Mouse (Mus musculus) megakaryocyte, embryonic 14.5 days (primary cell): ENCODE data around the gene Lrch1. TPM values are rescaled to one million over a fixed set of nuclear protein-coding genes. Genes with fewer than 3 reads are reported as not detected.

Source experiments
- H3K27me3 ChIP-seq: replicated peaks from 2 replicates; pipeline ENCODE3; 2012; ENCODE audit warnings: inconsistent platforms
- H3K36me3 ChIP-seq: replicated peaks from 2 replicates; pipeline ENCODE3; 2012; ENCODE audit warnings: low read length, inconsistent platforms, mixed read lengths
- H3K4me1 ChIP-seq: 2 replicates; pipeline ENCODE4 v1.6.1; 2012; ENCODE audit warnings: inconsistent platforms
- H3K4me3 ChIP-seq: replicated peaks from 2 replicates; pipeline ENCODE3; 2012; ENCODE audit warnings: moderate library complexity, mild to moderate bottlenecking, inconsistent platforms
- H3K9me3 ChIP-seq: 2 replicates; pipeline ENCODE4 v1.6.1; 2012; ENCODE audit warnings: inconsistent platforms
- FLI1 ChIP-seq: IDR thresholded peaks from 2 replicates; pipeline ENCODE4 v1.6.1; 2012; ENCODE audit warnings: low read length, inconsistent platforms, mixed read lengths
- GATA1 ChIP-seq: IDR thresholded peaks from 3 replicates; pipeline ENCODE4 v1.6.1; 2012; ENCODE audit warnings: mixed read lengths, low read length, inconsistent platforms, borderline replicate concordance
- polyA plus RNA-seq: library from polyadenylated mRNA; stranded (reverse); fragments of >175 nt; gene quantifications from 2 replicates; pipeline ENCODE4 v1.2.3, GENCODE M21; 2012; ENCODE audit warnings: low replicate concordance; ENCODE audit not compliant: insufficient read depth

The Lrch1 gene
- polyA plus RNA-seq, 1 experiment = 1.9 TPM

DNA sequence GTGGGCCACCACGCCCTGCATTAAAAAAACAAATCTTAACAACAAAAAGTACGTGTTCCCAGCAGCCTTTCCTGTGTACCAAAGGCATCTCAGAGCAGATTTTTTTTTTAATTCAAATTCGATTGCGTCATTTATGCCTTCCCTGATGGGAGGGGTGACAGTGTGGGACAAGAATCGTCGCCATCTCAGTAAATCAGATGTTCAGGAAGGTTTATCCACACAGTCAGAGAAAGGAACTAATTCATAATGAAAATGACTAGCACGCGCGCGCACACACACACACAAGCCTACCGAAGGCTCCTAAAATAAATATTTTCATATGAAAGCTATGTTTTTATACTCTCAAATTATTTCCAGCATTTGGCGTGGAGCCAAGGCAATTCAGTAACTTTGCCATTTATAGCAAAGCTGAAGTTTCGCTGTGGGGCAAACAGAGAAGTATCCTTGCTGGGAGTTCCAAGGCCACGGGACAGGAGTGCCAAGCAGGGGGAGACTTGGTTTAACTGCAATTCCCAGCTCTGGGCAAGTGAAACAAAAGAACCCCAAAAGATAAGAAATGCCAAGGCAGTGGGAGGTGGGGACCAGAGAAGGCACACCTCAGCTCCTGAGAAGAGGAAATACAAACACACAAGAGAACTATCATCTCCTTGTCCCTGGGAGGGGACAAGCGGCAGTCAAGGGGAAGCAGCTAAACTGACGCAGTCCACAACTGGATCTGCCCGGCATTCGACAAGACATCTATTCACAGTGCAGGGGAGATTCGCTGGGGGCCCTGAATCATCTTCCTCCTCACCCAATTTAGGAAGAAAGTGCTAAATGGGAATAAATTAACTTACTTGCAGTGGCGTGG, 34.1 kb downstream of the Lrch1 start:
- Histone ChIP-seq H3K9me3 (no peaks in the 10 kb centered on the region), H3K36me3 (no peaks in the 10 kb centered on the region), H3K4me3 (no peak overlapping the region), H3K4me1 (peaks cover 28% of the 10 kb centered on the region), H3K27me3 (no peaks in the 10 kb centered on the region)
- no peak for TF ChIP-seq GATA1

DNA sequence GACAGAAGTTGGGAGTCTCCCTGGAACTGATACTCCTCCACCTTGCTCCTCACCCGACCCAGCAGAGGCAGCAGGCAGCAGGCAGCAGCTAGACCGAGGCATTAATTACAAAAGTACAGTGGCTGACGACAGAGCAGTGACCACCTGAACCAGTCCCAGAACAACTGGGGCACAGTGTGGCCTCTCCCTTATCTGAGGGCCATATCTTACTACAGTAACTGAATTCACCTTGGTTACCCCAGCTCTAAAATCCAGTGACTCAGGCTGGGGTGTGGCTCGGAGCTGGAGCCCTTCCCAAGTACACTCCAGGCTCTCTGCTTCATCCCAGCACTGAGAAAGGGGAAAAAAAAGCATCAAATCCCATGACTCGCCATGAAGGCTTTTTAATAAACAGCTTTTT, 37.3 kb downstream of the Lrch1 start:
- no peak overlapping the region for H3K4me3 ChIP-seq
- H3K4me1 ChIP-seq = peaks cover 30% of the 10 kb centered on the region
- H3K27me3 ChIP-seq = no peaks in the 10 kb centered on the region
- no peaks in the 10 kb centered on the region for H3K9me3 ChIP-seq
- no peaks in the 10 kb centered on the region for H3K36me3 ChIP-seq
- no peak for TF ChIP-seq GATA1
- no peak for TF ChIP-seq FLI1

DNA sequence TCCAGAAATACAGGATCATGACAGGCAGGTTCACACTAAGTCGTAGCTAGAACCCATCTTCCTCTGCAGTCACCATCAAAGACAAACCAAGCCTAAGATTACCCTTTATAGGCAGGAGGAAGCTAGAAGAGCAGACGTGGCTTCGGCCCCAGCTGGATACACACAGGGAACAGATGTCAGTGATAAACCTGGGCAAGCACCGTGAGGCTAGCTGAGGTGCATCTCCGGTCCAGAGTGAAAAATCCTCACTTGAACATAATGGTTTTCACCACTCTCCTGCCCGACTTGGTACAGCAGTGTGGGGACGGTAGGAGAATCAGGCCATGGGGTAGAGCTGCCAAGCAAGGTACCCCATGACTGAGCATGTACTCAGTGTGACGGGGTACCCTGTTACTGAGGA, 38.7 kb downstream of the Lrch1 start:
- Histone ChIP-seq H3K27me3 (no peaks in the 10 kb centered on the region), H3K4me3 (peak overlapping the region; percentile 46), H3K9me3 (no peaks in the 10 kb centered on the region), H3K36me3 (no peaks in the 10 kb centered on the region), H3K4me1 (peaks cover 40% of the 10 kb centered on the region)
- TF ChIP-seq FLI1 = no peak
- TF ChIP-seq GATA1 = no peak

DNA sequence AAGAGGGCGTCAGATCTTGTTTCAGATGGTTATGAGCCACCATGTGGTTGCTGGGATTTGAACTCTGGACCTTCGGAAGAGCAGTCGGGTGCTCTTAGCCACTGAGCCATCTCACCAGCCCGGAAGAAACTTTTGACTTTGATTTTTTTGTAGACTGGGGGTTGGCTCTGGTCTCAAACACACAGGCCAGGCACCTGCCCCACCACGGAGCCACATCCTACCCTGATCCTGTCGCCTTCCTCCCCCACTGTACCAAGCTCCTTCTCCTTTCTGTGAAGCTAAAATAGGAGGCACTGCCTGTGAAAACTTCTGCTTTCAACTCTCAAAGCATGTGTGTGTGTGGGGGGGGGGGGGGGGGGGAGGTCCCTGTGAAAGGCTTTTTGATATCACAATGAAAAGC, 39.4 kb downstream of the Lrch1 start:
- Histone ChIP-seq H3K4me3 (no peak overlapping the region), H3K9me3 (no peaks in the 10 kb centered on the region), H3K4me1 (peaks cover 43% of the 10 kb centered on the region), H3K36me3 (no peaks in the 10 kb centered on the region), H3K27me3 (no peaks in the 10 kb centered on the region)
- TF ChIP-seq FLI1 (no peak), GATA1 (no peak)

DNA sequence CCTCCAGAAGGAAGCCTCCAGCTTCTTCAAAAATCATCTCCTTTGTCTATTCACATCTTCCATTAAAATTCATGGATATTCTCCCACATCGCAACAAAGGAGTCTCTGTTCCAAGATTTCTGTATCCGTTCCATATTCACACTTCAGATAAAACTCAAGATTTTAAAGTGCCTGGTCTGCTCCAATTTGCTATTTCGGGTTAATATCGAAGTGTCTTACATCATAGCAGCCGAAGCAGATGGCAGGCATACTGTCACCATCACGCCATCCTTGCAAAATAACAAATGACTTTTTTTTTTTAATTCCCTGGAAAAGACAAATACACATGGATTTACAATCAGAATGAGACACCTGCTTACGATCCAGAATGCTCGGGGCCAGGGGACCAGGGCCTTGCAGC, 40.0 kb downstream of the Lrch1 start:
- no peak for TF ChIP-seq GATA1
- TF ChIP-seq FLI1 = no peak
- peaks cover 48% of the 10 kb centered on the region for H3K4me1 ChIP-seq

DNA sequence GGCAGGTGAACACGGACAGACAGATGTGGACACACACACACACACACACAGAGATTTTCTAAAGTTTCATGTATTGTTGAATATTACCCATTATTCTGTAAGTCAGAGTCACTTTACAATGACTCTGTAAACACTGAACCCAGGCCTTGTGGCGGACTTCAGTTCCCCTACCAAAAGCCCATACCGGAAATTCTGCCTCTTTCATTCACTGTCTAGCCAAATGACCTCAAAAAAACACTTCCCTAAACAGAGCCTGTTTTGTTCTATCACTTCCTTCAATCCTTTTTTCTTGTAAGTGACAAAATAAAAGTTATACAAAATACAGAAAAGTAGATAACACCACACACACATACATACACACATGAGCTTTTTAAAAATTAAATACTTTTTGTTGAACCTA, 41.7 kb downstream of the Lrch1 start:
- TF ChIP-seq FLI1 (no peak), GATA1 (no peak)
- Histone ChIP-seq H3K36me3 (no peaks in the 10 kb centered on the region), H3K4me1 (peaks cover 42% of the 10 kb centered on the region), H3K4me3 (no peak overlapping the region), H3K9me3 (no peaks in the 10 kb centered on the region), H3K27me3 (no peaks in the 10 kb centered on the region)

More for the DNA sequence above, 40.0 kb downstream of the Lrch1 start:
- Histone ChIP-seq H3K4me3 (no peak overlapping the region), H3K27me3 (no peaks in the 10 kb centered on the region), H3K36me3 (no peaks in the 10 kb centered on the region), H3K9me3 (no peaks in the 10 kb centered on the region)

GRCm38 (mm10) chr14:74904442-74904841, 43.2 kb downstream of the Lrch1 start:
- H3K4me1 ChIP-seq = peaks cover 49% of the 10 kb centered on the region
- TF ChIP-seq FLI1 (no peak), GATA1 (no peak)
- H3K36me3 ChIP-seq = no peaks in the 10 kb centered on the region
- peak overlapping the region; percentile 57 for H3K4me3 ChIP-seq
- no peaks in the 10 kb centered on the region for H3K9me3 ChIP-seq
- H3K27me3 ChIP-seq = no peaks in the 10 kb centered on the region

DNA sequence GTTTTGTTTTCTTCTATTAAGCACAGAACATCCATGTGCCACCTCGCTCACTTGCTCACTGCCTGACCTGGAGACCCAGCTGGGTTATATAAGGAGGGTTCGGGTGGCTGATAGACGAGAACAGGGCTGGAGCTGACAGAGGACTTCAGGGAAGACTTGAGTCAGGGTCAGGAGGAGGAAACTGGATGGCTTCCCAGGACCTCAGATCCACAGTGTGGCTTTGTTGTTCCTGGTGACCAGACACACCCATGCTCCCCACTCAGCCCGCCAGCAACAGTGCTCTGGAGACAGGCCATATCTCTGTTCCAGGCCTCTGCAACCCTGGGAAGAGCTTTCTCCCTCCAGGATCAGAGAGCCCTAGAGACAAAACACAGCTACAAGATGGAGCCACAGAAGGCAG, 44.6 kb downstream of the Lrch1 start:
- H3K4me3 ChIP-seq = no peak overlapping the region
- no peaks in the 10 kb centered on the region for H3K36me3 ChIP-seq
- H3K27me3 ChIP-seq = no peaks in the 10 kb centered on the region
- H3K9me3 ChIP-seq = no peaks in the 10 kb centered on the region
- TF ChIP-seq GATA1 (no peak), FLI1 (no peak)
- H3K4me1 ChIP-seq = peaks cover 42% of the 10 kb centered on the region

GRCm38 (mm10) chr14:74900705-74901369, 46.8 kb downstream of the Lrch1 start:
- Histone ChIP-seq H3K27me3 (no peaks in the 10 kb centered on the region), H3K4me1 (peaks cover 34% of the 10 kb centered on the region), H3K9me3 (no peaks in the 10 kb centered on the region), H3K36me3 (no peaks in the 10 kb centered on the region), H3K4me3 (no peak overlapping the region)
- TF ChIP-seq GATA1 = no peak
- no peak for TF ChIP-seq FLI1

DNA sequence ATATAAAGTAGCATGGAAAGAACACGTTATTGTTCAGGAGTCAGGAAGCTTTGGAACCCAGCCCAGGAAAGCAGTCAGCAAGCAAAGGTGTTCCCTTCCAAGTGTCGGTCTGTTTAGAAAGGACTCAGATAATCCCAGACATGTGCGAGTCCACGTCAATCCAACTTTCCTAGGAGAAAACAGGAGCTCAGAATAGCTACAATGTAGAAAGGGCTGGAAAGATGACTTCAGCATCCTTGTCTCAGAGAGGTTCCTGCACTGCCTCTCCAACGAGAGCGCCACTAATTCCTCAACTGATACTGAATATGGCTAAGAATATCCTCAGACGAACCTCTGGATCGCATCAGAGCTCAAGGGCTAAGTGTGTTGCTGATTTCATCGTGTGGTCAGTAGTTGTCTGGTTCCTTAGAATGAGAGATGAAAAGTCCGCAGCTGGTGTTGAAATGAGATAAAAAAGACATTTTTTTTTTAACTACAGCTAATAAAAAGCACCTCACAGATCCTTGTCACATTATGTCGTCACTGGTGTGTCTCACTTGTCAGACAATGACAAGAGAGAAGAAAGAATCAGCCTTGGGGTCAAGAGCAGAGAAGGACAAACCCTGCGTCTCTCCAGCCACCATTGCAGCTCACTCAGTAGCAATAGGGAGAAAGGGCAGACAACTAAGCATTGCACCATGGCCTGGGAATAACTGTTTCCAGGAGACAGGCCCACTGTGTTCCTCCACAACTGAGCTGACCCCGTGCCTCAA, 47.5 kb downstream of the Lrch1 start:
- Histone ChIP-seq H3K4me3 (peak overlapping the region; percentile 19), H3K9me3 (no peaks in the 10 kb centered on the region), H3K36me3 (no peaks in the 10 kb centered on the region), H3K27me3 (no peaks in the 10 kb centered on the region), H3K4me1 (peaks cover 28% of the 10 kb centered on the region)
- no peak for TF ChIP-seq FLI1
- no peak for TF ChIP-seq GATA1
